Mouse (Mus musculus): ENCODE data around the gene Setx. TPM values are rescaled to one million over a fixed set of nuclear protein-coding genes. Genes with fewer than 3 reads are reported as not detected.
"Not testable (repeated sequence)": the region's sequence is repeated elsewhere in the genome, so short reads cannot be mapped to it uniquely, and the experiment has no call there.

Gene Setx
- total and polyA plus RNA-seq, 2 experiments from 2014 or later, result 5.6 to 32.7 TPM

DNA sequence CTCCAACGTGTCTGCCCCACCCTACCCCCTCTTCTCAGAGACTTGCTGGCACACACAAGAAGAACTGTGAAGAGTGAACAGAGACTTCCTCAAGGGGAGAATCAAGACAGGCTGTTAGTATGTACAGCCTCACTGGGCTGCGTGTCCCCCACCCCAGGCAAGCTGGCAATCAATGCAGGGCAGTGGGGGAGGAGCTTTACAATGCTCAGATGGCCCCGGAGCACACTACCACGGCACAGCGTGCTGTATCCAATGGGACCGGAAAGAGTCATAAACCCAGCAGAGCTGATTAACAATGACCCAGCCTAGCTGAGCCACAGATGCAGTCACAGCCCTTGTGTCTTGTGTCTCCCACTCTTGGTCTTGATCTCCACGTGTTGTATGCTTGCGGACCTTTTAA lies 25.2 kb upstream of the Setx start:
- DNase-seq (ENCODE audit: low spot score), result no peak
- no peak for ATAC-seq (ENCODE audit: insufficient read depth, low read depth)
- Histone ChIP-seq H3K27ac (ENCODE audit: low read depth) (no peak overlapping the region), H3K27me3 (ENCODE audit: control insufficient read depth, insufficient read depth, low read length) (no peaks in the 10 kb centered on the region), H3K4me2 (ENCODE audit: low read depth, low read length) (no peak overlapping the region), H3K4me1 (ENCODE audit: control insufficient read depth, insufficient read depth) (no peaks in the 10 kb centered on the region), H3K4me3 (ENCODE audit: low read depth, low read length) (no peak overlapping the region), H3K9ac (replicated peaks; ENCODE audit: low read depth, low read length) (no peak overlapping the region), H3K36me3 (replicated peaks; ENCODE audit: control insufficient read depth, insufficient read depth, low read length) (no peaks in the 10 kb centered on the region), H3K9me3 (replicated peaks; ENCODE audit: control insufficient read depth, low read length) (no peaks in the 10 kb centered on the region)
- 78% methylated on average over 8 of the region's 8 CpGs for WGBS
- TF ChIP-seq CTCF (IDR thresholded peaks at IDR 0.05; ENCODE audit: low read depth) (no peak), EP300 (IDR thresholded peaks at IDR 0.05; ENCODE audit: low read depth) (no peak)

DNA sequence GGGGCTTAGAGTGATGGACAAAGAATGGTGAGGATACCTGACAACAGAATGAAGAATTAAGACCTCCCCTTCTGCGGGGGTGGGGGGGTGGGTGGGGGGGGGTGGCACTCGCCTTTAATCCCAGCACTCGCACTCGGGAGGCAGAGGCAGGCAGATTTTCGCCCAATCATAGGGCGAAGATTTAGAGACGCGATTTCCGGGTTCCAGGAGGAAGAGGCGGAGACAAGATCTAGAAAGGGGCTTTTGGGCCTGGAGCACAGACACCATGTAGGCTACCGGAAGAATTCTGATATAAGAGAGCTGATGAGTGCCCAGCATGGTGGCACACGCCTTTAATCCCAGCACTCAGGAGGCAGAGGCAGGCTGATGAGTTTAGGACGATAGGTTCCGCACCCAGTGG lies 24.3 kb upstream of the Setx start:
- 86% methylated on average over 12 of the region's 14 CpGs for WGBS
- no peak overlapping the region for H3K27ac ChIP-seq (ENCODE audit: low read depth)
- TF ChIP-seq CTCF (IDR thresholded peaks at IDR 0.05; ENCODE audit: low read depth), result no peak
- no peak for TF ChIP-seq EP300 (IDR thresholded peaks at IDR 0.05; ENCODE audit: low read depth)
- H3K4me1 ChIP-seq (ENCODE audit: control insufficient read depth, insufficient read depth), result no peaks in the 10 kb centered on the region
- DNase-seq (ENCODE audit: low spot score) (no peak), ATAC-seq (ENCODE audit: insufficient read depth, low read depth) (no peak)
- H3K9ac ChIP-seq (replicated peaks; ENCODE audit: low read depth, low read length), result no peak overlapping the region
- no peaks in the 10 kb centered on the region for H3K27me3 ChIP-seq (ENCODE audit: control insufficient read depth, insufficient read depth, low read length)
- no peaks in the 10 kb centered on the region for H3K9me3 ChIP-seq (replicated peaks; ENCODE audit: control insufficient read depth, low read length)
- no peak overlapping the region for H3K4me2 ChIP-seq (ENCODE audit: low read depth, low read length)
- H3K4me3 ChIP-seq (ENCODE audit: low read depth, low read length), result no peak overlapping the region
- H3K36me3 ChIP-seq (replicated peaks; ENCODE audit: control insufficient read depth, insufficient read depth, low read length), result no peaks in the 10 kb centered on the region

DNA sequence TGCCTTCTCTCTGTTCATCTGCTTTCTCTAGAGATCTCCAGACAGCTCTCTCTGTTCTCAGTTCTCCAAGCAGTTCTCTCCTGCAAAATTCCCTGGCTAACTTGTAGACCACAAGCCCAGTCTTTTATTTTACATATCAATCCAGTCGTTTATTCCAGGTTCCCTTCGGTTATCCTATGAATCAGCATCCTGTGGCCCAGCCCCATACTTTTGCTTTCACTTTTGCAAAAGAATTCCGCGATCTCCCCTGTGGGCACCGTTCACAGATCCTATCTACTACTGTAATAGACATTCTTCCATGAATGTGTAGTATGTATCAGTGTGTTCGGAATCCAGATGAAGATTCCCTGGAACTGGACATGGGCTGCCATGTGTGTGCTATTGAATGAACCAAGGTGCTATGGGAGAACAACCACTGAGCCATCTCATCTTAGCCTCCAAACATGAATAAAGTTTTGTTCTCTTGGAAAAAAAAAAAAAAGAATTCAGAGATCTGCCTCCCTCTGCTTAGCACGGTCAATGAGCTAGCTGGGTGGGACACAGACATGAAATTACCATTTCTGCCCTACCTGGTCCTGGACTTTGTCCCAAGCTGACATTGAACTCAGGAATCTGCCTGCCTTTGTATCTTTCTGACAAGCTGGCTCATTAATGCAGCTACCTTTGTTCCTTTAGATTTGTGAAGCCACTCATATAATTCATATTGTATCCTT lies 23.0 kb upstream of the Setx start:
- Histone ChIP-seq H3K4me2 (ENCODE audit: low read depth, low read length) (peak overlapping the region; percentile 30), H3K4me3 (ENCODE audit: low read depth, low read length) (peak overlapping the region; percentile 20; the same call in 1 of the 2 replicates), H3K9me3 (replicated peaks; ENCODE audit: control insufficient read depth, low read length) (no peaks in the 10 kb centered on the region), H3K27me3 (ENCODE audit: control insufficient read depth, insufficient read depth, low read length) (no peaks in the 10 kb centered on the region), H3K36me3 (replicated peaks; ENCODE audit: control insufficient read depth, insufficient read depth, low read length) (no peaks in the 10 kb centered on the region), H3K9ac (replicated peaks; ENCODE audit: low read depth, low read length) (no peak overlapping the region), H3K27ac (ENCODE audit: low read depth) (no peak overlapping the region), H3K4me1 (ENCODE audit: control insufficient read depth, insufficient read depth) (peaks cover 2% of the 10 kb centered on the region; the same call in 1 of the 2 replicates)
- ATAC-seq (ENCODE audit: insufficient read depth, low read depth), result no peak
- no peak for DNase-seq (ENCODE audit: low spot score)
- WGBS, result 40% methylated on average over 7 of the region's 7 CpGs
- TF ChIP-seq CTCF (IDR thresholded peaks at IDR 0.05; ENCODE audit: low read depth) (no peak), EP300 (IDR thresholded peaks at IDR 0.05; ENCODE audit: low read depth) (no peak)

DNA sequence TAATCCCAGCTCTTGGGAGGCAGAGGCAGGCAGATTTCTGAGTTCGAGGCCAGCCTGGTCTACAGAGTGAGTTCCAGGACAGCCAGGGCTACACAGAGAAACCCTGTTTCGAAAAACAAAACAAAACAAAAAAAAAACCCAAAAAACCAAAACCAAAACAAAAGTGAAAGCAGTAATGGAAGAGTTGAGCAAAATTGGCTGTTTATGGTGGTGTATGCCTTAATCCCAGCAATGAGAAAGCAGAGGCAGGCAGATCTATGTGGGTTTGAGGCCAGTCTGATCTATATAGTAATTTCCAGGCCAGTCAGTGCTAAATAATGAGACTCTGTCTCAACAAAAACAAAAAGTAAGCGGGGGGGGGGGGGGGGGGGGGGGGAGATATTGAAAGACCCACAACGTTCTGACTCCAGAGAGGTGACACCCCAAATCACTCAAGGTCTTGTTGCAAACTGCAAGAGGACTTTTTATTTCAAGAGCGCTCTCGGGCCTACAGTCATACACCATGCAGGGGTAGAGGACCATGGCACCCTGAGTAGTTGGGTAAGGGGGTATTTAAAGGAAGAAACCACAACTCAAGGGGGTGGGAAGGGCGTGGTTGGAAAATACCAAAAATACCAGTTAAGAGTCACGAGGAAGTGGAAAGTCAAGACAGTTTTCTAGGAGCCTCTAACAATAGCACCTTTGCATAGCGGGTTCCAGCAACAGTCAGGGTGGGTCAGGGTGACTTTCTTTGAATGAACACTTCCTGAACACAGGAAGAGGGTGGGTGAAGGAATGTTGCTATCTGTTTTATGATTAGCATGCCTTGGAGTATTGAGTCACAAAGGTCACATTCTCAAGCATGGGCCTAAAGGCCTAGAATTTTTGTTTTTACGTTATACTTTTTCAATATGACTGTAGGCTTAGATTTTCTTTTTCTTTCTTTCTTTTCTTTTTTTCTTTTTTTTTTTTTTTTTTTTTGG lies 21.3 kb upstream of the Setx start:
- H3K9me3 ChIP-seq (replicated peaks; ENCODE audit: control insufficient read depth, low read length); H3K27ac ChIP-seq (ENCODE audit: low read depth); DNase-seq (ENCODE audit: low spot score); H3K9ac ChIP-seq (replicated peaks; ENCODE audit: low read depth, low read length); ATAC-seq (ENCODE audit: insufficient read depth, low read depth); H3K36me3 ChIP-seq (replicated peaks; ENCODE audit: control insufficient read depth, insufficient read depth, low read length); H3K4me2 ChIP-seq (ENCODE audit: low read depth, low read length); H3K4me3 ChIP-seq (ENCODE audit: low read depth, low read length); H3K4me1 ChIP-seq (ENCODE audit: control insufficient read depth, insufficient read depth); H3K27me3 ChIP-seq (ENCODE audit: control insufficient read depth, insufficient read depth, low read length): not testable (repeated sequence)
- 72% methylated on average over 9 of the region's 10 CpGs for WGBS

DNA sequence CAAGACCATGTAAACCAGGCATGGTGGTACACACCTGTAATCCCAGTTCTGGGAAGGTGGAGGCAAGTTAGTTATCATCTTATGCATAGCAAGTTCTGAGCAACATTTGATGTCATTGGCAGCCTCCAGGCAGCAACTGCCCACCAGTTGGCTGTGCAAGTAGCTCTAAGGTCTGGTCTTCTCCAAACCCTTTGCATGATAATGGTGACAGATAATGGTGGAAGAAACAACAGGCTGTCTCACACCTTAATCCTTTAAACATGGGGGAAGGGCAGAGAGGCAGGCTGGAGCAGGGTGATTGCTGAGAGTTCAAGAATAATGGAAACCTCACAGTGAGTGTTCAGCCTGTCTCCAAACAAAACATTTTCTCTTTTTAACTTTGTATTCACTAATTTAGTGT lies 3.0 kb upstream of the Setx start:
- no peaks in the 10 kb centered on the region for H3K9me3 ChIP-seq (replicated peaks; ENCODE audit: control insufficient read depth, low read length)
- no peaks in the 10 kb centered on the region for H3K27me3 ChIP-seq (ENCODE audit: control insufficient read depth, insufficient read depth, low read length)
- H3K4me2 ChIP-seq (ENCODE audit: low read depth, low read length), result no peak overlapping the region
- 0 out of 2 replicates have a peak, but pooled peaks cover 4% of the 10 kb centered on the region for H3K4me1 ChIP-seq (ENCODE audit: control insufficient read depth, insufficient read depth)
- H3K27ac ChIP-seq (ENCODE audit: low read depth), result no peak overlapping the region
- no peak for TF ChIP-seq EP300 (IDR thresholded peaks at IDR 0.05; ENCODE audit: low read depth)
- no peak overlapping the region for H3K4me3 ChIP-seq (ENCODE audit: low read depth, low read length)
- H3K36me3 ChIP-seq (replicated peaks; ENCODE audit: control insufficient read depth, insufficient read depth, low read length), result no peaks in the 10 kb centered on the region
- no peak overlapping the region for H3K9ac ChIP-seq (replicated peaks; ENCODE audit: low read depth, low read length)
- DNase-seq (ENCODE audit: low spot score) (no peak), ATAC-seq (ENCODE audit: insufficient read depth, low read depth) (no peak)

All from heart, postnatal 0 days (tissue).